Mouse (Mus musculus): Measurements from ENCODE around the gene Adamts20.

DNA sequence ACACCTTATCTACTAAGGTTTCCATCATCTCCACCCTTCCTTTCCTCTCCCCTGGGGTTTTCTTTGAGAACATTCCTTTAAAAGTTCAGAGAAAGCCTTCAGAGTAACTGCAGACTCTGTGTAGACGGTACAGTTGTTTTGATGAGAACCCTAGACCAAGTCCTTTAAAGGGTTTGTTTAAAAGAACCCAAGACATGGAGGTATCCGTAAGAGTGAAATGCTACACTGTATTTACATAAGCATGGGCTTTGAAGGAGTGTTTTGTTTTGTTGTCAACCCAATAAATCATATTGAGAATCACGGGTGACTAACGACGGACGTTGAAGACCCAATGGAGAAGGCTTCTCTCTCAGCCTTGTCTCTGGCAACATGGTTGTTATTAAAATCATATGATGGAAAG, 226.1 kb downstream of the Adamts20 start:
- no peak for TF ChIP-seq E2F4 (IDR thresholded peaks at IDR 0.05; ENCODE audit: insufficient read depth)
- TF ChIP-seq USF1 (IDR thresholded peaks at IDR 0.05; ENCODE audit: low read depth): no peak
- TF ChIP-seq POLR2AphosphoS2 (IDR thresholded peaks at IDR 0.05; ENCODE audit: insufficient read length, low read depth): no peak
- no peak for TF ChIP-seq SRF (IDR thresholded peaks at IDR 0.05; ENCODE audit: control insufficient read depth, insufficient read length, low read depth)
- no peak for TF ChIP-seq POLR2A (IDR thresholded peaks at IDR 0.05; ENCODE audit: insufficient read length, low read depth)
- TF ChIP-seq MAX (IDR thresholded peaks at IDR 0.05; ENCODE audit: low read depth): no peak
- TF ChIP-seq MYOG (IDR thresholded peaks at IDR 0.05; ENCODE audit: control insufficient read depth in 1 of 3, insufficient read depth in 1 of 3, insufficient read length in 2 of 3, low read depth in 2 of 3): no peak
- no peak for TF ChIP-seq TCF3 (IDR thresholded peaks at IDR 0.05; ENCODE audit: insufficient read length, low read depth)
- no peak for TF ChIP-seq MYOD1 (IDR thresholded peaks at IDR 0.05; ENCODE audit: control insufficient read depth in 1 of 3, insufficient read length in 2 of 3, low read depth in 2 of 3)
